Mouse (Mus musculus) forebrain, embryonic 14.5 days (tissue): ENCODE measurements at regions not wholly inside any gene's neighbourhood (a gene's known extent, or its start where the extent isn't known, plus 50 kb on each side); places are given as distances from the start of the nearest gene placed in this dataset.

ENCODE experiments used
- ATAC-seq: fragments of 200-750 bp; cut with Nextera tagmentation; 2 replicates; pipeline ENCODE4 v1.8.0; 2017; ENCODE audit warnings: mild to moderate bottlenecking, moderate library complexity
- DNase-seq: peaks from one replicate; pipeline ENCODE4 v3.0.0-alpha.2; 2015; ENCODE audit warnings: low spot score
- H3K27ac ChIP-seq: fragments of 300-500 bp; sonication (generic); 2 replicates; pipeline ENCODE4 v1.5.1; 2014; ENCODE audit warnings: low read depth, mild to moderate bottlenecking, control low read depth, low read length, moderate library complexity
- H3K27me3 ChIP-seq: fragments of 300-500 bp; sonication (generic); replicated peaks from 2 replicates; pipeline ENCODE4 v1.6.1; 2014; ENCODE audit warnings: low read length, control low read depth, mixed read lengths; ENCODE audit not compliant: control insufficient read depth, insufficient read depth
- H3K36me3 ChIP-seq: fragments of 300-500 bp; sonication (generic); 2 replicates; pipeline ENCODE4 v1.6.1; 2014; ENCODE audit warnings: low read length, control low read depth; ENCODE audit not compliant: control insufficient read depth, insufficient read depth
- H3K4me1 ChIP-seq: fragments of 300-500 bp; sonication (generic); 2 replicates; pipeline ENCODE4 v1.6.1; 2014; ENCODE audit warnings: antibody characterized with exemption, low read length, control low read depth; ENCODE audit not compliant: control insufficient read depth, insufficient read depth
- H3K4me2 ChIP-seq: fragments of 300-500 bp; sonication (generic); 2 replicates; pipeline ENCODE4 v1.6.1; 2014; ENCODE audit warnings: mild to moderate bottlenecking, control low read depth, low read length
- H3K4me3 ChIP-seq: fragments of 300-500 bp; sonication (generic); 2 replicates; pipeline ENCODE4 v1.5.1; 2014; ENCODE audit warnings: low read depth, low read length, control low read depth
- H3K9ac ChIP-seq: fragments of 300-500 bp; sonication (generic); 2 replicates; pipeline ENCODE4 v1.6.1; 2014; ENCODE audit warnings: mild to moderate bottlenecking, low read length, control low read depth, moderate library complexity
- H3K9me3 ChIP-seq: fragments of 300-500 bp; sonication (generic); replicated peaks from 2 replicates; pipeline ENCODE4 v1.6.1; 2016; ENCODE audit warnings: low read length, control low read depth, mixed read lengths; ENCODE audit not compliant: control insufficient read depth
- WGBS: fragments of 180-500 bp; shearing (Covaris S2); extraction: QIAGEN DNeasy Blood & Tissue Kit; methylation state at CpG from one replicate; pipeline ENCODE4 v1.1.7; 2014; 5-methylcytosine and 5-hydroxymethylcytosine counted together

DNA sequence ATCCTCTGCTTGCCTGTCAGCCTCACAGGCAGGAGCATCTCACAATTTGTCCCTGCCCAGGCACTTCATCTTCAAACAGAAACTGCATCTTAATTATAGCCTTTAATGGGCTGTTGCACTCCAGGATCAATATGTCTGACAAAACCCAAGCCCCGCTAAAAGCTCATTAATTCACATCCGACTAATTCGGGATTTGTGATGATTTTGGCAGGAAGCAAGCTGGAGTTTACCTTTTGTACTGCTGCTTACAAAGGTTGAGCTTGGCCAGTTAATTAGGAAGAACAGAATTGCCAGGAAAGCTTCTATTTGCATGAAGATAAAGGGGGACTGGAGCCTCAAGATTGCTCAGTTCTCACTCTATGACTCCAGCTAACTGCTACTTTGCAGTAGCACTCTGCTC is 596.6 kb upstream of the Sptlc3 start:
- H3K4me3 ChIP-seq, result no peak overlapping the region
- DNase-seq (peak; percentile 85), ATAC-seq (peak; percentile 90)
- H3K9ac ChIP-seq, result no peak overlapping the region
- peaks cover 3% of the 10 kb centered on the region; the same call in 1 of the 2 replicates for H3K27me3 ChIP-seq
- H3K4me2 ChIP-seq, result 0 out of 2 replicates have a peak overlapping the region, but pooled peaks have one; percentile 1
- H3K4me1 ChIP-seq, result peaks cover 6% of the 10 kb centered on the region; the same call in 1 of the 2 replicates
- no peaks in the 10 kb centered on the region for H3K9me3 ChIP-seq
- no peak overlapping the region for H3K27ac ChIP-seq
- H3K36me3 ChIP-seq, result no peaks in the 10 kb centered on the region
- 5% methylated on average over 3 of the region's 3 CpGs for WGBS

- no peaks in the 10 kb centered on the region for H3K36me3 ChIP-seq
- ATAC-seq, result no peak
- no peak overlapping the region for H3K4me3 ChIP-seq
- 73% methylated on average over 2 of the region's 2 CpGs for WGBS
- no peak overlapping the region for H3K9ac ChIP-seq
- no peak for DNase-seq
- no peaks in the 10 kb centered on the region for H3K9me3 ChIP-seq
- no peak overlapping the region for H3K27ac ChIP-seq
- H3K27me3 ChIP-seq, result no peaks in the 10 kb centered on the region
- H3K4me2 ChIP-seq, result no peak overlapping the region
- H3K4me1 ChIP-seq, result no peaks in the 10 kb centered on the region
Observed at GRCm38 (mm10) chr2:138937165-138937564, 556.5 kb upstream of the Sptlc3 start.

- no peak overlapping the region for H3K4me2 ChIP-seq
- ATAC-seq, result no peak
- no peaks in the 10 kb centered on the region for H3K4me1 ChIP-seq
- no peak overlapping the region for H3K4me3 ChIP-seq
- DNase-seq, result no peak
- H3K9me3 ChIP-seq, result no peaks in the 10 kb centered on the region
- H3K9ac ChIP-seq, result no peak overlapping the region
- WGBS, result 97% methylated on average over 2 of the region's 2 CpGs
- no peaks in the 10 kb centered on the region for H3K36me3 ChIP-seq
- H3K27ac ChIP-seq, result no peak overlapping the region
- no peaks in the 10 kb centered on the region for H3K27me3 ChIP-seq
Observed at GRCm38 (mm10) chr2:138939367-138939766, 554.3 kb upstream of the Sptlc3 start.

GRCm38 (mm10) chr2:138966110-138966790 is 527.5 kb upstream of the Sptlc3 start:
- Histone ChIP-seq H3K9me3 (no peaks in the 10 kb centered on the region), H3K4me3 (no peak overlapping the region), H3K4me1 (no peaks in the 10 kb centered on the region), H3K27me3 (no peaks in the 10 kb centered on the region), H3K9ac (no peak overlapping the region; the same call in 1 of the 2 replicates), H3K27ac (no peak overlapping the region), H3K4me2 (no peak overlapping the region), H3K36me3 (no peaks in the 10 kb centered on the region)
- WGBS, result 21% methylated on average over 3 of the region's 3 CpGs
- 0 out of 2 replicates have a peak, but pooled peaks have one; percentile 15 for ATAC-seq
- peak; percentile 13 for DNase-seq

- Histone ChIP-seq H3K9me3 (no peaks in the 10 kb centered on the region), H3K36me3 (no peaks in the 10 kb centered on the region), H3K4me3 (no peak overlapping the region), H3K4me1 (no peaks in the 10 kb centered on the region), H3K27me3 (no peaks in the 10 kb centered on the region), H3K4me2 (no peak overlapping the region), H3K9ac (no peak overlapping the region), H3K27ac (no peak overlapping the region)
- 40% methylated on average over 2 of the region's 2 CpGs for WGBS
- DNase-seq (peak; percentile 17), ATAC-seq (no peak)
Observed at GRCm38 (mm10) chr2:138974548-138974947, 519.2 kb upstream of the Sptlc3 start.

GRCm38 (mm10) chr2:138990031-138990430 is 503.7 kb upstream of the Sptlc3 start:
- Histone ChIP-seq H3K4me3 (no peak overlapping the region), H3K9me3 (no peaks in the 10 kb centered on the region), H3K9ac (no peak overlapping the region), H3K4me2 (no peak overlapping the region), H3K36me3 (no peaks in the 10 kb centered on the region), H3K4me1 (no peaks in the 10 kb centered on the region), H3K27ac (no peak overlapping the region), H3K27me3 (no peaks in the 10 kb centered on the region)
- 56% methylated on average over 1 of the region's 1 CpGs for WGBS
- DNase-seq, result no peak
- ATAC-seq, result no peak

DNA sequence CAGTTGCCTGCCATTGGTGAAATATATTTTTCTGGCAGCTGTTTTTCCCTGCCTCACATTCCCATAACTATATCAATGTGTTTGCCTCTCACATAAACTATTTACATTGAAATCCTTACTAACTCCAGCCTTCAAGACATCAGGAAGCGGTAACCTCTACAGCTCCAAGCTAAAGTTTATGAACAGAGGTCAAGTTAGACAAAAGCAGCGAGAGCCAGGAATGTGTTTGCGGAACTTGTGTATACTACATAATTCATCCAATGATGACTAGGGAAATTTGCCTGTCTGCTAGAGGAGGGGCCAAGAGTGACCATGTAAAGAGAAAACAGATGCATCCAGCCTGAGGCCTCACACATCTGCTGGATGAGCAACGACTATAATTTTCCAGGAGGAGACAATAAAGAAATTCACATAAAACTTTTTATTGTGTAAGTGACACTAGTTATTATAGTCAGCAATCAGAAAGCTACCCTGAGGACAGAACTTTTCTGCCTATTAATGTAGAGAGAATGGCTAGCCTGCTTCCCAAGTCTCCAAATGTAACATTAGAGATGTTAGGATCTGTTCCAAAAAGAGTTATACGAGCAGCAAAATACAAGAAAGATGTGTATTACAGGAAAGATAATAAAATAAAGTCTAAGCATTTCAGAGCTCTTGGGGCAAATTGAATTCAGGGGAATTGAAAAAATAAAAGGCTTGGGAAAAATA is 461.5 kb upstream of the Sptlc3 start:
- WGBS, result 92% methylated on average over 5 of the region's 5 CpGs
- Histone ChIP-seq H3K9me3 (no peaks in the 10 kb centered on the region), H3K27me3 (no peaks in the 10 kb centered on the region), H3K9ac (no peak overlapping the region), H3K4me1 (no peaks in the 10 kb centered on the region), H3K4me3 (no peak overlapping the region), H3K27ac (no peak overlapping the region), H3K36me3 (no peaks in the 10 kb centered on the region), H3K4me2 (no peak overlapping the region)
- DNase-seq (no peak), ATAC-seq (no peak)

DNA sequence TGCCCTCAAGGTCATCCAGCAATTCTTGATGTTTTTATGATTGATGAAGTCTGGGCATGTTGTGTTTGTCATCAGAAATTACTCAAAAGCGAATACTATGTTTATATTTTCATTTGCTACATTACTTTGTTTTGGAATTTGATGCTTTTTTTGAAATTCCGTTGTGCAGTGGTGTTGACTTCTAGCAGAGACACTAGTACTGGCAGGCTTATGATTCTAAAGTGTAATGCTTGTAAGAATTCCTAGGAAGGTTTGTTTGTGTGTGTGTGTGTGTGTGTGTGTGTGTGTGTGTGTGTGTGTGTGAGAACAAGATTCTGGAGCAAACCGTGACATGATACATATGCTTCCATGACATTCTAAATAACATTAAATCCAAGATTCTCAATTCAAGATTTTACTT is 458.9 kb upstream of the Sptlc3 start:
- Histone ChIP-seq H3K9me3 (no peaks in the 10 kb centered on the region), H3K4me3 (no peak overlapping the region), H3K4me1 (no peaks in the 10 kb centered on the region), H3K27ac (no peak overlapping the region), H3K9ac (no peak overlapping the region), H3K4me2 (no peak overlapping the region), H3K27me3 (no peaks in the 10 kb centered on the region), H3K36me3 (no peaks in the 10 kb centered on the region)
- ATAC-seq (no peak), DNase-seq (no peak)
- 87% methylated on average over 3 of the region's 3 CpGs for whole genome bisulfite sequencing

- no peak for ATAC-seq
- no peaks in the 10 kb centered on the region for H3K27me3 ChIP-seq
- H3K4me1 ChIP-seq, result no peaks in the 10 kb centered on the region
- H3K9me3 ChIP-seq, result no peaks in the 10 kb centered on the region
- no peak for DNase-seq
- no peak overlapping the region for H3K27ac ChIP-seq
- no peaks in the 10 kb centered on the region for H3K36me3 ChIP-seq
- WGBS, result 83% methylated on average over 3 of the region's 3 CpGs
- H3K4me3 ChIP-seq, result no peak overlapping the region
- H3K9ac ChIP-seq, result no peak overlapping the region
- no peak overlapping the region for H3K4me2 ChIP-seq
Observed at GRCm38 (mm10) chr2:139041671-139042273, 451.9 kb upstream of the Sptlc3 start.
